Mouse (Mus musculus) splenic B cell, adult 2 months (primary cell): ENCODE results near the gene Fbxo42.

Experiments used
- DNase-seq: peaks from one replicate; pipeline ENCODE4 v3.0.0-alpha.2; 2011; ENCODE audit warnings: low read depth, low spot score
- H3K27me3 ChIP-seq: 2 replicates; pipeline ENCODE4 v1.6.1; 2012; ENCODE audit warnings: mild to moderate bottlenecking, low read length, moderate library complexity, mixed read lengths; ENCODE audit not compliant: control insufficient read depth, poor library complexity, insufficient read depth, severe bottlenecking
- H3K36me3 ChIP-seq: 2 replicates; pipeline ENCODE4 v1.6.1; 2012; ENCODE audit warnings: mild to moderate bottlenecking, low read length, moderate library complexity, mixed read lengths; ENCODE audit not compliant: control insufficient read depth, poor library complexity, insufficient read depth, severe bottlenecking

Fbxo42 gene

GRCm38 (mm10) chr4:141210524-141211219, 63.0 kb downstream of the Fbxo42 start:
- H3K36me3 ChIP-seq = no peaks in the 10 kb centered on the region
- H3K27me3 ChIP-seq = no peaks in the 10 kb centered on the region
- peak; percentile 69 for DNase-seq

- no peak for DNase-seq
- H3K36me3 ChIP-seq = no peaks in the 10 kb centered on the region
- no peaks in the 10 kb centered on the region for H3K27me3 ChIP-seq
Measured at GRCm38 (mm10) chr4:141211646-141212045, 63.9 kb downstream of the Fbxo42 start.

GRCm38 (mm10) chr4:141212892-141213291, 65.2 kb downstream of the Fbxo42 start:
- no peak for DNase-seq
- Histone ChIP-seq H3K27me3 (no peaks in the 10 kb centered on the region), H3K36me3 (no peaks in the 10 kb centered on the region)

DNA sequence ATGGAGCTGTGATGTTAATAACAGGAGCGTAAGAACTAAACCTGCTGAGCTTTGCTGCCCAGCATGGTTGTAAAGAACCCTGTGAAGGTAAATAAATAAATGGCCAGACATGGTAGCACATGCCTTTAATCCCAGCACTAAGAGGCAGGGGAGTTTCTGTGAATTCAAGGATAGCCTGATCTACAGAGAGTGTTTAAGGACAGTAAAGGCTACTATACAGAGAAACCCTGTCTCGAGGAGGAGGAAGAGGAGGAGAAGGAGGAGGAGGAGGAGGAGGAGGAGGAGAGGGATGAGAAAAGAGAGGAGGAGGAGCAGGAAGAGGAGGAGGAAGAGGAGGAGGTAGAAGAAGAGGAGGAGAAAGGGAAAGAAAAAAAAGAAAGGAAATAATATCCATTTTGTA, 65.6 kb downstream of the Fbxo42 start:
- Histone ChIP-seq H3K27me3 (no peaks in the 10 kb centered on the region), H3K36me3 (no peaks in the 10 kb centered on the region)
- DNase-seq = no peak

- no peaks in the 10 kb centered on the region for H3K27me3 ChIP-seq
- DNase-seq = peak; percentile 96
Measured at GRCm38 (mm10) chr4:141213770-141214336, 66.1 kb downstream of the Fbxo42 start, which contains the start of gene Rsg1. TSS of gene Rsg1 (plus strand) at chr4:141213956.

DNA sequence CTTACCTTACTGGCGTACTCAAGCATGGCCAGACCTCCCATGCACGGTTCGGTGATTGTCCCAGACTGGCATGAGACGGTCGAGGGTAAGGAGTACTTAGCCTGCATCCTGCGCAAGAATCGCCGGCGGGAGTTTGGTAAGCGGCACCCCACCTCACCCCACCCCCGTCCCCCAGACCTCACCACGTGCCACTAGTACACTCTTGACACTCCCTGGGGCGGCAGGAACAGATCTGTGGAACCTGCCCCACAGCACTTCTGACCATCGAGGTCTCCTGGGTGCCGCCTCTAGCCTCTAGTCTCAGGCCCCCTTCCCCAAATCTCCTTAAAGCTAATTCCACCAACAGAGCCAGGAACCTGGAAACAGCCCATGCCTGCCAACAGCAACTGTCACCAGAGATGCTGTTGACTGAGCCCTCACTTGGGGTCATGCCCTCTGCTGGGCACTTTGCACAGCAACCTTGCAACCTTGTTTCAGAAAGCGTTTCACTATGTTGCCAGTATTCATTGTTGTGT, 66.7 kb downstream of the Fbxo42 start:
- no peaks in the 10 kb centered on the region for H3K36me3 ChIP-seq
- DNase-seq = peak; percentile 78

More at GRCm38 (mm10) chr4:141213770-141214336, 66.1 kb downstream of the Fbxo42 start, which contains the start of gene Rsg1:
- no peaks in the 10 kb centered on the region for H3K36me3 ChIP-seq

GRCm38 (mm10) chr4:141219583-141220213, 72.0 kb downstream of the Fbxo42 start:
- no peaks in the 10 kb centered on the region for H3K36me3 ChIP-seq
- DNase-seq = no peak
- no peaks in the 10 kb centered on the region for H3K27me3 ChIP-seq

More for the DNA sequence above, 66.7 kb downstream of the Fbxo42 start:
- H3K27me3 ChIP-seq = no peaks in the 10 kb centered on the region

- no peaks in the 10 kb centered on the region for H3K27me3 ChIP-seq
- peak; percentile 30 for DNase-seq
- no peaks in the 10 kb centered on the region for H3K36me3 ChIP-seq
Measured at GRCm38 (mm10) chr4:141221848-141222247, 74.1 kb downstream of the Fbxo42 start.

- H3K27me3 ChIP-seq = no peaks in the 10 kb centered on the region
- DNase-seq = no peak
Measured at GRCm38 (mm10) chr4:141222752-141223151, 75.0 kb downstream of the Fbxo42 start.

GRCm38 (mm10) chr4:141228687-141229086, 81.0 kb downstream of the Fbxo42 start:
- Histone ChIP-seq H3K27me3 (no peaks in the 10 kb centered on the region), H3K36me3 (no peaks in the 10 kb centered on the region)
- no peak for DNase-seq

More at GRCm38 (mm10) chr4:141222752-141223151, 75.0 kb downstream of the Fbxo42 start:
- H3K36me3 ChIP-seq = no peaks in the 10 kb centered on the region

GRCm38 (mm10) chr4:141233196-141233595, 85.5 kb downstream of the Fbxo42 start:
- Histone ChIP-seq H3K36me3 (no peaks in the 10 kb centered on the region), H3K27me3 (no peaks in the 10 kb centered on the region)
- DNase-seq = no peak

DNA sequence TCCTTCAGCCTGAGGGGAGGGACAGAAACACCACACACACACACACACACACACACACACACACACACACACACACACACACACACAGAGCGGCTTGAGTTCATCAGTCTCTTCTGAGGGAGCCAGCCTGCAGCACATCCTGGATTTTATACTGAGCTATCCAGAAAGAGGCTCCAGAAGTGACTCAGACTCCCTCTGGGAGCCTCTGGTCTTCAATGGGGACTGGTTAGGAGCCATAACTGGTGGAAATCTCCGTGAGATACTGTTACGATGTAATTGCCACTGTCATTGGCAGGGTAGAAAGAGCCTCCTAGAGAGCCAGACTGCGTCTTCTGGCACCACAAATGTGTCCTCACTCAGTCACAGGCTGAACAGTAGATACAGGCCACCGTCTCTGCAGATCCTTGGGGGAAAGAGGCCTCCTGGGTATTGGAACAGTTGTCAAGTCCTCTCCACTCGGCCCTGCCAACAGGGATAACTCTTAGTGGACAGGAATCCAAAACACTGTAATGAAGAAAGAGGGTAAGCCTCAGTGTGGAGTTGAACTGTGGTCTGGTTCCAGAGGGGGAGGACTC, 87.9 kb downstream of the Fbxo42 start:
- no peaks in the 10 kb centered on the region for H3K36me3 ChIP-seq
- no peak for DNase-seq
- peaks cover 6% of the 10 kb centered on the region; the same call in 1 of the 2 replicates for H3K27me3 ChIP-seq

DNA sequence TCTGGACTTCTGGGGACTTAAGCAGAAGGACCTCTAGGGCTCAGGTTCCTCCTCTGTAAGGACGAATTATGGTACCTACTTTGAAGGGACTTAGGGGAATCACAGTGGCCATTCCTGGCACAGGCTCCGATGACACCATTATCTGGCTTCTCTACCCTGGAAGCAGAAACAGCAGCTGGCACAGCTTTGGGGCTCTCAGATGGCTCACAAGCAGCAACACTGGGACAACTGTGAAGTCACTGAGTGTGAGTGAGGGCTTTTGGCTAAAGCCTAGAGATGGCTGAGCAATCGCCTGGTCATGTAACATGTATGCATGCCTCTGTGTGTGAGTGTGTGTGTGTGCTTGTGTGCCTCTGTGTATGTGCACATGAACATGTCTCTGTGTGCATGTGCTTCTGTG, 89.1 kb downstream of the Fbxo42 start:
- no peak for DNase-seq
- H3K27me3 ChIP-seq = peaks cover 6% of the 10 kb centered on the region; the same call in 1 of the 2 replicates
- no peaks in the 10 kb centered on the region for H3K36me3 ChIP-seq

DNA sequence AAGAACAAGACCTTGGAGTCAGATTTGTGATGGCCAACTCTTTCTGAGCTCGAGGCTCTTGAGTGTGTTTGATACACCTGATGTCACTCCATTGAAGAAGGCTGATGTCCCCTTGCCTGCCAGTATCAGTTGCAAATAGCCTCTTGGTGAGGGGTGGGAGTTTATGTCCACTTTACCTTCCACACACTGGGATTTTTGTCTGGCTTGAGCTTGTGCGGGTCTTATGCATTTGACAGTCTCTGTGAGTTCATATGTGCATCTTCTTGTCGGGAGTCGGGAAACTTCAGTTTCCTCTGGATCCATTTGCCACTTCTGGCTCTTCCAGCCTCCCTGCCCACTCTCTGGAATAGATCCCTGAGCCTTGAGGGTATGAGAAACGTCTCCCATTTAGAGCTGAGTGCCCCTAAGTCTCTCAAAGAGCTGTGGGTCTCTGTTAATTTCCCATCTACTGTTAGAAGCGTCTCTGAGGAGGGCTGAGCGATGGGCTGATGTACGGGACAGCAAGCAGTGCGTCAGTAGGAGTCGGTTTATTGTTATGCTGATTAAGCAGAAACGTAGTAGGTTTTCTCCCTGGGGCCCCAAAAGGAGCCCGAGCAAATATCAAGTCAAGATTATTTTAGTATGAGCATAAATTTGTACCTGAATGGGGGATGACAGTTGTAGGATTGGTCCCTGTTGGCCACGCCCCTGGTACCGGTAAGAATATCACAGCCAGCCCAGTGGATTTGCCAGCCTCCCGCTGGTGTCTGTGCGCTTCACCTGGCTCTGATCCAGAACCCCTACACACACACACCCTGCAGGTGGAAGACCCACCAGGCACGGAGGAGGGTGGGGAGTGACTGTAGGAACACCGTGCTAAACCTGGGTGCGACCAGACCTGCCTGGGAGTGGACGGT, 91.0 kb downstream of the Fbxo42 start:
- no peaks in the 10 kb centered on the region for H3K36me3 ChIP-seq
- no peak for DNase-seq
- H3K27me3 ChIP-seq = peaks cover 6% of the 10 kb centered on the region
